24 mouse cellular contexts compared by ENCODE assay signal in the genomic region with DNA sequence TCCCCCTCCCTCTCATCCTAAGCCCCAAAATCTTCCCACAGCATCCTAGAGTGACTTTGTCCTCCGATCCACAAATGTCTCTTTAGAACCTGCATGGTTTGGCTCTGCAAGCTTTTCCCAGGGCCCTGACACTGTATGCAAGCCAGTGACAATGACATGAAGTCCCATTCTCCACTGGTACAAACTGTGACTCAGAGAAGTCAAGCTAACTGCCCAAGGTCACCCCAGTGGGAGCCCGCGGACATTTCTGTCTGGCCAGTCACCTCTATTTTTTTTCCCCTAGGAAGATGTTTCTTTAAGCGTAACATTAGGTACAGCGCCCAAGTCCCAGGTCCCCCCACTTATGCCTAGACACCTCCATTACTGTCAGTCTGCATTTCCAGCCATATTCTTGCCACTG. TPM values are rescaled to one million over a fixed set of nuclear protein-coding genes. Genes with fewer than 3 reads are reported as not detected.
DNase-seq lines count a peak whose midpoint lies in the region; ATAC-seq and TF ChIP-seq lines count a peak whose summit lies in the region.
"Had no signal": no experiment of that assay in that cellular context is flagged by ENCODE, and none has a peak within 500 bp of the region (broad histone marks: within the 10 kb centered on the region; RNA-seq: fewer than 3 reads in every experiment).

No protein-coding gene starts in this region.

- H3K4me1 ChIP-seq in olfactory bulb, adult 2 months (ENCODE audit: control insufficient read depth, insufficient read depth, low read length): peaks cover 60% of the 10 kb centered on the region
- peaks cover 7% of the 10 kb centered on the region for H3K4me1 ChIP-seq in hindbrain, embryonic 11.5 days (replicated peaks; ENCODE audit: control insufficient read depth, insufficient read depth, low read length)

- peak overlapping the region; percentile 94 for H3K27ac ChIP-seq in layer of hippocampus, adult 2 months
- peak overlapping the region; percentile 91 for H3K27ac ChIP-seq in olfactory bulb, adult 2 months (ENCODE audit: insufficient read depth, low read depth, low read length)
- no peak overlapping the region for H3K27ac ChIP-seq in hindbrain, embryonic 11.5 days (ENCODE audit: low read depth, low read length)
- H3K27ac ChIP-seq: embryonic facial prominence, embryonic 10.5 days; heart, adult 2 months; heart, embryonic 15.5 days; hindbrain, embryonic 14.5 days; intestine, embryonic 15.5 days had no signal

- WGBS in olfactory bulb, adult 2 months: 30% methylated on average over 5 of the region's 5 CpGs
- WGBS in hindbrain, embryonic 11.5 days: 74% methylated on average over 5 of the region's 5 CpGs

- no peak overlapping the region for H3K4me2 ChIP-seq in hindbrain, embryonic 11.5 days (replicated peaks; ENCODE audit: low read depth, low read length)
- H3K4me2 ChIP-seq: hindbrain, embryonic 14.5 days; intestine, embryonic 15.5 days had no signal

- peaks cover 62% of the 10 kb centered on the region for H3K27me3 ChIP-seq in hindbrain, embryonic 11.5 days (ENCODE audit: control insufficient read depth, insufficient read depth, low read length)

- peak overlapping the region; percentile 68 for H3K4me3 ChIP-seq in layer of hippocampus, adult 2 months
- H3K4me3 ChIP-seq in olfactory bulb, adult 2 months (ENCODE audit: insufficient read depth, low read depth, low read length): peak overlapping the region; percentile 60
- no peak overlapping the region for H3K4me3 ChIP-seq in hindbrain, embryonic 11.5 days (ENCODE audit: low read depth, low read length)
- H3K4me3 ChIP-seq: heart, adult 2 months; intestine, embryonic 15.5 days had no signal

- no peak for TF ChIP-seq CTCF in layer of hippocampus, adult 2 months (conservative IDR thresholded peaks at IDR 0.05)
- TF ChIP-seq CTCF in olfactory bulb, adult 2 months (IDR thresholded peaks at IDR 0.05; ENCODE audit: insufficient read depth, low read depth, low read length): no peak

- no peak for ATAC-seq in hindbrain, embryonic 11.5 days (ENCODE audit: low FRiP score)
- ATAC-seq: CD4-positive, CD25-positive, alpha-beta regulatory T cell, adult 4 months; forebrain, embryonic 14.5 days; intestine, embryonic 15.5 days had no signal

- no peaks in the 10 kb centered on the region for H3K9me3 ChIP-seq in hindbrain, embryonic 11.5 days (ENCODE audit: control insufficient read depth, low read length)
- H3K9me3 ChIP-seq: embryonic facial prominence, embryonic 10.5 days; G1E; heart, embryonic 15.5 days; intestine, embryonic 15.5 days had no signal

- H3K9ac ChIP-seq in hindbrain, embryonic 11.5 days (ENCODE audit: low read depth, low read length): no peak overlapping the region
- H3K9ac ChIP-seq: heart, embryonic 15.5 days; hindbrain, embryonic 14.5 days; intestine, embryonic 15.5 days had no signal

- H3K36me3 ChIP-seq in hindbrain, embryonic 11.5 days (ENCODE audit: control insufficient read depth, insufficient read depth, low read length): no peaks in the 10 kb centered on the region
- H3K36me3 ChIP-seq: embryonic facial prominence, embryonic 10.5 days; G1E; heart, embryonic 15.5 days; intestine, embryonic 15.5 days had no signal

- TF ChIP-seq POLR2A in olfactory bulb, adult 2 months (IDR thresholded peaks at IDR 0.05; ENCODE audit: insufficient read depth, low read depth, low read length): no peak

- peak; percentile 79 to 85 for DNase-seq in adrenal gland, adult (ENCODE audit: inconsistent age in 2 of 2, low spot score in 1 of 2)
- no peak for DNase-seq in adrenal gland, postnatal 4 days (ENCODE audit: low spot score in 2 of 2)
- no peak for DNase-seq in layer of hippocampus, adult 2 months (ENCODE audit: low spot score in 2 of 2)
- no peak for DNase-seq in layer of hippocampus, adult 11-12 months (ENCODE audit: low spot score)
- peak; percentile 73 for DNase-seq in adrenal gland, postnatal 14 days
- DNase-seq in frontal cortex, adult 2 months (ENCODE audit: extremely low spot score in 1 of 2, low spot score in 1 of 2): no peak
- no peak for DNase-seq in hindbrain, embryonic 11.5 days (ENCODE audit: low spot score)
- DNase-seq: B cell, adult 2 months; cerebellum, adult 11 months; cerebellum, adult 9-10 months; cerebellum, postnatal 25 days; gastrocnemius, postnatal 10 days; heart, adult 2 months; heart, postnatal 14 days; kidney, adult 18-20 months had no signal

RNA-seq across cellular contexts. Expression of gene Kcnj4, which starts 1.6 kb away (rescaled TPM):
- total RNA-seq in adrenal gland, postnatal 4 days (2021): under 1 TPM; 0.22 to 0.28 TPM
- total RNA-seq in layer of hippocampus, adult 2 months (2021): 10 to 100 TPM; 85.5 to 88.6 TPM
- 0.19 and 0.23 TPM in 2 replicates for total RNA-seq in adrenal gland, postnatal 14 days (2021)
- 142 TPM in 1 of 2 replicates, not detected in the other for polyA plus RNA-seq in olfactory bulb, adult 2 months (2012; ENCODE audit: insufficient read depth, insufficient read length, low replicate concordance, missing spikeins)
- polyA plus RNA-seq in frontal cortex, adult 2 months (2012; rRNA removed): 169 and 176 TPM in 2 replicates
- not detected in 2 replicates for polyA plus RNA-seq in hindbrain, embryonic 11.5 days (2014; fragmentation: Nextera tagmentation; extraction: Ambion mirVana)
- total RNA-seq: hematopoietic stem cell, adult 5-6 weeks had no signal
- polyA plus RNA-seq: CD4-positive, CD25-positive, alpha-beta regulatory T cell, adult 4 months; embryonic facial prominence, embryonic 10.5 days; G1E; hindbrain, embryonic 14.5 days; intestine, embryonic 15.5 days had no signal

RNA-seq across cellular contexts. Expression of gene Kdelr3, which starts 12.8 kb away (rescaled TPM):
- 10 to 100 TPM; 13.0 to 13.2 TPM for total RNA-seq in adrenal gland, postnatal 4 days (2021)
- total RNA-seq in layer of hippocampus, adult 2 months (2021): under 1 TPM in 1 of 2 experiments, not detected in 1; 0.51 TPM
- 6.8 and 7.3 TPM in 2 replicates for total RNA-seq in adrenal gland, postnatal 14 days (2021)
- polyA plus RNA-seq in olfactory bulb, adult 2 months (2012; ENCODE audit: insufficient read depth, insufficient read length, low replicate concordance, missing spikeins): not detected in 2 replicates
- polyA plus RNA-seq in frontal cortex, adult 2 months (2012; rRNA removed): 1.6 TPM in 2 replicates
- polyA plus RNA-seq in hindbrain, embryonic 11.5 days (2014; fragmentation: Nextera tagmentation; extraction: Ambion mirVana): 15.8 and 18.3 TPM in 2 replicates
- total RNA-seq: hematopoietic stem cell, adult 5-6 weeks had no signal
- polyA plus RNA-seq: CD4-positive, CD25-positive, alpha-beta regulatory T cell, adult 4 months; G1E had no signal

RNA-seq across cellular contexts. Expression of gene Ddx17, which starts 43.1 kb away (rescaled TPM):
- 100 to 1,000 TPM; 457 to 487 TPM for total RNA-seq in adrenal gland, postnatal 4 days (2021)
- total RNA-seq in layer of hippocampus, adult 2 months (2021): 100 to 1,000 TPM; 322 to 329 TPM
- total RNA-seq in adrenal gland, postnatal 14 days (2021): 281 and 315 TPM in 2 replicates
- 399 and 583 TPM in 2 replicates for polyA plus RNA-seq in olfactory bulb, adult 2 months (2012; ENCODE audit: insufficient read depth, insufficient read length, low replicate concordance, missing spikeins)
- 560 and 674 TPM in 2 replicates for polyA plus RNA-seq in frontal cortex, adult 2 months (2012; rRNA removed)
- polyA plus RNA-seq in hindbrain, embryonic 11.5 days (2014; fragmentation: Nextera tagmentation; extraction: Ambion mirVana): 87.6 and 116 TPM in 2 replicates

RNA-seq across cellular contexts. Expression of gene Csnk1e, which starts 48.1 kb away (rescaled TPM):
- total RNA-seq in adrenal gland, postnatal 4 days (2021): 100 to 1,000 TPM; 108 to 111 TPM
- 100 to 1,000 TPM; 104 to 108 TPM for total RNA-seq in layer of hippocampus, adult 2 months (2021)
- 66.7 and 85.8 TPM in 2 replicates for total RNA-seq in adrenal gland, postnatal 14 days (2021)
- not detected in 2 replicates for polyA plus RNA-seq in olfactory bulb, adult 2 months (2012; ENCODE audit: insufficient read depth, insufficient read length, low replicate concordance, missing spikeins)
- polyA plus RNA-seq in frontal cortex, adult 2 months (2012; rRNA removed): 195 and 198 TPM in 2 replicates
- polyA plus RNA-seq in hindbrain, embryonic 11.5 days (2014; fragmentation: Nextera tagmentation; extraction: Ambion mirVana): 193 and 195 TPM in 2 replicates
- polyA plus RNA-seq: G1E had no signal

Comparison
In these comparisons a context has a peak if more than half of its experiments do, and no peak if none do; other contexts are left out.
1. DNase-seq: peak in adrenal gland, adult (2 of 2) and adrenal gland, postnatal 14 days (single experiment); none in adrenal gland, postnatal 4 days (0 of 2), layer of hippocampus, adult 2 months (0 of 2), layer of hippocampus, adult 11-12 months (single experiment), frontal cortex, adult 2 months (0 of 2) and hindbrain, embryonic 11.5 days (single experiment).
2. RNA of gene Kcnj4, which starts 1.6 kb away (total RNA-seq): 85.5 to 88.6 TPM in layer of hippocampus, adult 2 months; 0.22 to 0.28 TPM in adrenal gland, postnatal 4 days and 0.19 to 0.23 TPM in adrenal gland, postnatal 14 days; every median in the first group is over 10 times any median in the second.